Mouse (Mus musculus) frontal cortex, postnatal 36 days (tissue): ENCODE data around the gene Prkaa2.
"Not testable (repeated sequence)": the region's sequence is repeated elsewhere in the genome, so short reads cannot be mapped to it uniquely, and the experiment has no call there.

ENCODE experiments used
- DNase-seq, 2 experiments: peaks; one replicate each; pipeline ENCODE4 v3.0.0; 2022; ENCODE audit warnings: low spot score in 2 of 2

Gene Prkaa2

DNA sequence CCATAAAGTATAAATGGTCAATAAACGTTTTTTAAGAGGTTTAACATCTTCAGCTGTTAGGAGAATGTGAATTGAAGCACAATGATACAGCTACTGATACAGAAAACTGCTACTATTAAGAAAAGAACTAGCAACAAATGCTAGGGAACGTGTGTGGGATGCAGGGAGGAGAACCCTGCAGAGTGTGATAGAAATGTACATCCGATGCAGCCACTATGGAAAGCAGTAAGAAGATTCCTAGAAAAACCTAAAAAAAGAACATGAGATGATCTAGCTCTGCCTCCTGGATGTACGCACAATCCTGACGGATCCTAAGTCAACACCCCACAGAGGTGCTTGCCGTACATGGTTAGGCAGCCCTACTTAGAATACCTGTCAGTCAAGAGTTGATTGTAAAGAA, 82.4 kb downstream of the Prkaa2 start:
- peak in 1 of 2 experiments; percentile 29 for DNase-seq

- no peak for DNase-seq
Measured at GRCm38 (mm10) chr4:105016006-105016613, 93.6 kb downstream of the Prkaa2 start.

GRCm38 (mm10) chr4:105015496-105015895, 94.2 kb downstream of the Prkaa2 start:
- DNase-seq, result no peak

- DNase-seq, result no peak
Measured at GRCm38 (mm10) chr4:105013718-105014117, 96.0 kb downstream of the Prkaa2 start.

DNA sequence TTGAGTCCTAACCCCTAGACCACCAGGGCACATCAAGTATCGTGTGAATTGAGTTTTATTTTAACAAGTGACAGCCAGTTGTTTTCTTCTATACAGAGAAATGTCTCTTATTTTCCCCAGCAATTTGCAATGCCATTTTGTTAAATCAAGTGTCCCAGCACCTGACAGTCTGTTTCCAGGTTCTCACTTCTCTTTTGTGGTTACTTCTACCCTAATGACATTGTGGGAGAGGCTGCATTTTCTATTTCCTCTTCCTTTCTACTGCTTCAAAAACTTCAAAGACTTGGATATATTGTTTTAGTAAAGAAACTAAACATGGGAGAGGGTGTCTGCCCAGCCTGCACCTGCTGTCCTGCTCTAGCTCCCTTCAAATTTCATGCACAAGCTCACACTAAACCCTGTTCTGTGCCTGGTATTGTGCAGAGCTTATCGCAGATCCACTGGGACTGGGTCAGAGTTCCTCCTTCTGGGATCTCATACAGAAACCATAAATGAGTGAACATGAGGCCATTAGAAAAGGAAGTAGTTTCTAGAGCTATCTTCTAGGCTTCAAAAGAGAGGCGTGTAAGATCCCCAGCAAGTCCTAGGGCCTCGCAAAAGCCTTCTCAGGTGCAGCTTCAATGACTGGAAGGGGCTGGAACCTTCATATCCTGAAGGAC, 102.2 kb downstream of the Prkaa2 start:
- no peak for DNase-seq

- DNase-seq, result not testable (repeated sequence)
Measured at GRCm38 (mm10) chr4:105004649-105005048, 105.0 kb downstream of the Prkaa2 start.

GRCm38 (mm10) chr4:105004135-105004534, 105.6 kb downstream of the Prkaa2 start:
- no peak for DNase-seq

- no peak for DNase-seq
Measured at GRCm38 (mm10) chr4:105001736-105002135, 108.0 kb downstream of the Prkaa2 start.

DNA sequence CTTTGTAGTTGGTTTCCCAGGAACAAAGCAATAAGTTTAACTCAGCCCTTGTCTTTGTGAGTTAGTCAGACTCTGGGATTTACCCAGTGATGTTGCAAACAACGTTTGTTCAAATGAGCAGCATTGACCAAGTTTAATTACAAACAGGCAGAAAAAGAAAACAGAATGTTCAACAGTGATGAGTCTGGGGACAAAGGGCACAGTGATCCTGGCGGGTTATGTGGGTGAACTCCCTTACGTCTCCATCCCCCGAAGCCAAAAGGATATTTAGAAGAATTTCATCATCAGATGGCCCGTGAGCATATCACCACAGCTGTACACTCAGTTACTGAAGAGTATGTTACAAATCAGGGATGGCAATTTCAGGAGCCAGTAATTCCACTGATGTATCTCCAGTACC, 110.0 kb downstream of the Prkaa2 start:
- no peak for DNase-seq

DNA sequence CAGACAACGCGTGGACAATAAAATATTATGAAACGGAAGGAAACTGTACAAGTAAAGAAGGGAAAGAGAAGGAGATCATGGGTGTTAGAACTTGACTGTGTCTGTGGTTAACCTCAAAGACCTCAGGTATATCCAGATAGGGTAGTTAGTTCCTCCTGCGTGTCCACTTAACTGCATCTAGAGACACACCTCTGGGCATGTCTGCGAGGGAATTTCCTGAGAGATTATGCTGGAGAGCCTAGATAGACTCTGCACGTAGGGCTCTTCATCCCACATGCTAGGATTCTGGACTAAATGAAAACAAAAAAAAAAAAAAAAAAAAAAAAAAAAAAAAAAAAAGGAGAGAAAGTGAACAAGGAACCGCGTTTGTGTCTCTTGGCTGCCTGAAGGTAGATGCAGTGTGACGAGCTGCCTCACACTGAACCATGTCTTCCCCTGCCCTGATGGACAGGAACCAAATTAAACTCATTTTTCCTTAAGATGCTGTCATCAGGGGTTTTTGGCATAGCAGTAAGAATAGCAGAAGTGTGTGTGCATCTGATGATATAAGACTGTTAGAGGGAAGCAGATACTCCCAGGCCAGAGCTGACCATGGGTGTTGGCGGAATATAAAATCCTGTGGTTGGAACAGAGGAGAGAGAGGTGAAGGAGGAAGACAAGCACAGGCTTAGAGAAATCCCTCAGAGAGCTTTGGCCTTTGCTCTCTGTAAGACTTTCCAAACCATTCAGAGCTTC, 116.4 kb downstream of the Prkaa2 start:
- no peak for DNase-seq

DNA sequence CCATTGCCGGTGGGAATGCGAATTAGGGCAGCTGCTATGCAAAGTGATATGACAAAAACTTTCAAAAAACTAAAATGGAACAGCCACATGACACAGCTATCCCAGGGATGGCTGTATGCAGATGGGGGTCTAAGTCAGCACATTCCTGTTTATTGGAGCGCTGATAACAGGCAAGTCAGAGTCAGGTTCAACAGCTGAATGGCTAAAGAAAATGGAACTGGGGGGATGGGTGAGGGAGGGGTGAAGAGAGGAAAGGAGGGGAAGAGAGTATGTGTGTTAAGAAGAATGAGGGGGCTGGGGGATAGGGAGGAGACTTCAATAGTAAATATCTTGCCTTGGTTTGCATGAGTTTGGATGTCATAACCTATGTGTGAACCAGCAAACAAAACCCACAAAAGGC, 117.4 kb downstream of the Prkaa2 start:
- no peak for DNase-seq

DNA sequence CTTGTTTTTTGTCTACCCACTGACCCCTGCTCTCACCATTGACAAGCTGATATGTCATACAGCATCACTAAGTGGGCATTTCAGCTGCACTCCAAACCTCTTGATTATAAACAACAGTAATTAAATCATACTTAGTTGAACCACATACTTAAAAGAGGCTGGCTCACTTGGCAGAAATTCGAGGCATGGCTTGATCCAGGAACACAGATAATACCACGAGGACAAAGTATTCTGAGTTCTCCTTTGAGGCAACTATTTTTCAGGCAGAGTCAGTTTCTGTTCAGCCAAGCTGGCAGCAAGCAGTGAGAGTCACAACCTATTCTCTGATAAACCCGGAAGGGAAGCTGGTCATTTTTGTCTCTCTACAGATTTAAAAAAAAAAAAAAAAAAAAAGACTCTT, 119.0 kb downstream of the Prkaa2 start:
- no peak for DNase-seq

GRCm38 (mm10) chr4:104990016-104990415, 119.7 kb downstream of the Prkaa2 start:
- DNase-seq, result peak in 1 of 2 experiments; percentile 37

GRCm38 (mm10) chr4:104988709-104989108, 121.0 kb downstream of the Prkaa2 start:
- DNase-seq, result no peak

- no peak for DNase-seq
Measured at GRCm38 (mm10) chr4:104988102-104988501, 121.6 kb downstream of the Prkaa2 start.

DNA sequence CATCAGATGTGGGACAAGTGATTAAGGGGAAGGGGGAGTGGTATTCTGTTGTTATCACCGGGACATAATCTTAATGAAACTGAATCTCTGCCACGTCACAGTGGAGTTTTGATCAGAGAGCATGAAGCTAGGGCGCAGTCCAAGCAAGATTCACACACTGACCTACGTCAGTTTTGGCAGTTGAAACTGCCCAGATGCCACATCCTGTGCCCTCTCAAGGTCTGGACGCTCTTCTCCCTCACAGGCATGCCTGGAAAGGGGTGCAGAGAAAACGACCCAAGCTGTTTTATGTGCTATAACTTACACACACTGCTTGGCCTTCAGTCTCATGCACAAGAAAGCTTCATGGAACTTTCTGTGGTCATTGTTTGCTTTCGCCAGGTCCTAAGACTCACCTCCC, 122.1 kb downstream of the Prkaa2 start:
- DNase-seq, result no peak

- DNase-seq, result no peak
Measured at GRCm38 (mm10) chr4:104985960-104986632, 123.6 kb downstream of the Prkaa2 start.
